Mouse (Mus musculus) layer of hippocampus, adult 9-11 months (tissue): ENCODE measurements around the gene Afdn.

Experiments used
- DNase-seq: peaks from one replicate; pipeline ENCODE4 v3.0.0; 2022

Gene Afdn

GRCm38 (mm10) chr17:13759853-13760627 lies at the start of gene Afdn:
Afdn (plus strand) TSS chr17:13760539.
- peak; percentile 83 for DNase-seq

DNA sequence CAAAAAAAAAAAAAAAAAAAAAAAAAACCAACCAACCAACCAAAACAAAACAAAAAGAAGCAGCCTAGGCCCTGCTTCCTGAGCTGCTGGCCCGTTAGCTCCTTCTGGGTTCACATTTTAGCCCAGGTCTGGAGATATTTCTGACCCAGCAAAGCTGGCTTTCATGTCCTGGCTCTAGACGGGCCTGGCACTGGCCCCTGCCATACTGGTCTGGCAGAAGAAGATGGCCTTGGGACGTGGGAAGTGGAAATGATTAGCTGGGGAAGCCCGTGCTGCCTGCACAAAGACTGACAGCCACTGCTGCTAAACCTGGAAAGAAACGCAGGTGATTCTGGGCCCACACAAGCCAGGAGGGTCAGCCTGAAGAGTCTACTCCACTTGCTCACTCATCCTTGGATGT lies 49.2 kb upstream of the Afdn start:
- DNase-seq: no peak

- DNase-seq: no peak
These were observed 48.2 kb upstream of the Afdn start for GRCm38 (mm10) chr17:13712116-13712515.

- no peak for DNase-seq
These were observed 47.8 kb upstream of the Afdn start for GRCm38 (mm10) chr17:13712518-13712917.

- DNase-seq: no peak
These were observed 46.2 kb upstream of the Afdn start for GRCm38 (mm10) chr17:13714128-13714527.

GRCm38 (mm10) chr17:13714654-13715053 lies 45.7 kb upstream of the Afdn start:
- DNase-seq: no peak

DNA sequence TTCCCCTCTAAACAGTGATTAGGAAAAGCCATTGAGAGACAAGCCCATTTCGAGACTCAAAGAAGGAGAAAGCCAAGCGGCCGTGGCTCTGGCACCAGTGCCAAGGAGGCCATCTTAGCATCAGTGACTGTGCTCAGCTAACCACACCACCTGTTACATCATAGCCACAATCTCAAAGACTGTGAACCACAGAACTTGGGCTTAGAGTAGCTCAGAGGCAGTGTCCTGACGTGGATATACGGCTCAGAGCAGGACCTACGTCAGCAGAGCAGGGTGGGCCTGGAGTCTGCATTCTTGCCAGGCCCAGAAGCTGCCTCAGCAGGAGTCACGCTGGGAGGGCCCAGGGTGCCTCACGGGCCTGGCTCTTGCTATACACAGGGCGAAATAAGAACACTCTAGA lies 44.8 kb upstream of the Afdn start:
- DNase-seq: no peak

GRCm38 (mm10) chr17:13716336-13716735 lies 44.0 kb upstream of the Afdn start:
- no peak for DNase-seq

- no peak for DNase-seq
These were observed 42.9 kb upstream of the Afdn start for GRCm38 (mm10) chr17:13717428-13717827.

GRCm38 (mm10) chr17:13720187-13720586 lies 40.2 kb upstream of the Afdn start:
- no peak for DNase-seq

- no peak for DNase-seq
These were observed 39.0 kb upstream of the Afdn start for GRCm38 (mm10) chr17:13721372-13721771.

DNA sequence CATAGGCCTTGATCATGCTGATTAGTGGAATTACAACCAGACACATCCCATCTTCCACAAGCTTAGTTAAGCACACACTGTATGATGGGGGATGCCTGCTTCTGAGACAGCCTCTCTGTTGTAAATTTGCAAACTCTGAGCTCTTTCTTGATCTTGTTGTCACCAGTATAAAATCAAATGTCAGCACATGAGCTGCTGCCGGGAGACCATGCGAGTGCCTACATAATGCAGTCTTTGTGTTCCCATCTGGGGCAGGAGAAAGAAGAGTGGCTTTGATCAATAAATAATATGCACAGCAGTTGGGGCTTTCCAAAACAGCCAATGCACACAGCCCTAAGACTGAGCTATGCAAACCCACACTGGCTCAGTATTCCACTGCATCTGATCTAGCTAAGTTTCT lies 37.9 kb upstream of the Afdn start:
- DNase-seq: peak; percentile 48

DNA sequence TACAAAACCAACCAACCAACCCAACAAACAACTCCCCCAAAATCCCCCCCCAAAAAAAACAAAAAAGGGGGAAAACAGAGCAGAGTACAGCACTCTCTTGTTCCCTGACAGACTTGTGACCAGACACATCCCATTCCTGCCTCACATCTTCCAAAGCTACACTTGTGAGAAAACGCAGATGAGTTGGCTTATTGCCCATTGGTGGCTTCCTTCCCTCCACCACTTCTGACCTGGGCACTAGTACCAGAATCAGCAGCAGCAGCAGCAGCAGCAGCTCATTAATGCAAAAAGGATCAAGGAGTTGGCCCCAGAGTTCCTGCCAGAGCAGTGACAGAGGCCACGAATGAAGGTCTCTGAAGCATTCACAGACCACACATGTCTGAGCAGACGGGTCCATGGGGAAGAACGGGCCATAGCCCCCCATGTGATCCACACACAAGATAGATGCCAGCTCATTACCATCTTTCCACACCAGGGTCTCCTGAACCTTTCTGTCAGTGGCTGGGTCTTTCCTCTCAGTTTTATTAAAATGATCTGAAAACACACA lies 35.3 kb upstream of the Afdn start:
- no peak for DNase-seq

GRCm38 (mm10) chr17:13726832-13727355 lies 33.4 kb upstream of the Afdn start:
- DNase-seq: no peak

GRCm38 (mm10) chr17:13730980-13731726 lies 29.2 kb upstream of the Afdn start:
- DNase-seq: no peak

DNA sequence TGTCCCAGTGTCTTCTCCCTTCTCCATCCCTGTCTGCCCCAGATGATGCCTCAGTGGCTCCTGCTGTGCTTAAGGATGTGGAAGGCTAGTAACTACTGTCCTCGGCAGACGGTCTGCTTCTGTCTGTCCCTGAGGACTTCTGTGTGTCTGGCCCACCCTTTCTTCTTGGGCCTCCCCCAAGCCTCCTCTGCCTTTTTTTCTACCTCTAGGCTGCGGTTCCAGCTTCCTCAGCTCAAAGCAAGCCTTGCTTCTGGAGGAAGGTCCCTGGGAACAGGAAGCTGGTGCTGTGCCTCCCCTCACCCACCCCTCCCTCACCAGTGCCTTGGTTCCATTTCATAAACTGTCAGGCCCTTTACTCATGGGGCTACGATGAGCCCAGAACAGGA lies 28.6 kb upstream of the Afdn start:
- no peak for DNase-seq

DNA sequence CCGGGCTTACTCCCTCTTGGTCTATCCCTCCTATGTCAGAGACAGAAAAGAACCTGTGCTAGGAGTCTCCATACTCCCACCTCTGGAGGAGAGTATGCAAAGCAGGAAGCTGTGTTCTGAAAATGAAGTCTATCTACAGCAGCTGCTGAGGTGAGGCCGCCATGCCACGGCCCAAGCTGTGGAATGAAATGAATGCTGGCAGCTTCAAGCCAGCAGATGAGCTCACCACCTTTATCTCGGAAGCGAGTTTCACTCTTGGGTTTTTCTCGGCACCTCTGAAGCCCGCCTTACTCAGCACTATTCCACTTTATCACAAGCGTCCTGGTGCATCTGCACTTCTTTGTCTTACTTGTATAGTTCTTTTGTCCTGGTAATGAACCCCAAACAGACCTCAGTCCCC lies 27.7 kb upstream of the Afdn start:
- no peak for DNase-seq

GRCm38 (mm10) chr17:13733971-13734370 lies 26.4 kb upstream of the Afdn start:
- no peak for DNase-seq

- DNase-seq: no peak
These were observed 25.3 kb upstream of the Afdn start for GRCm38 (mm10) chr17:13735057-13735456.

- DNase-seq: no peak
These were observed 24.5 kb upstream of the Afdn start for GRCm38 (mm10) chr17:13735803-13736282.

DNA sequence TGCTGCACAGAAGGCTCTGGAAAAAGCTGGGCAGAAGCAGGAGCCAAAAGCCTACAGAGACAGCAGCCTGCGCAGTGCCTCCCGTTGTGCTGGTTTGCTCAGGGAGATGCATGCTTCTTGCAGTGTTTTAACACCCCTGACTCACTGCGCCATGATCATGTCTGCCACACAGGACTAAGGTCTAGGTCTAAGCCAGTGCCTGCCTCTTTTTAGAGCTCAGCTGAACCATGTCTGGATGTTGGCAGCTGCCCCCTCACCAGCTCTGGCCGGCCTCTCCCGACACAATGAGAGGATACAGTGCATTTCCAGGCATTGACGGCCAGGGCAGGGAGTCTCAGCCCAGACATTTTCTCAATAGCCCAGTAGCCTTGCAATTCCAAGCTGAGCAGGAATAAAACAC lies 23.0 kb upstream of the Afdn start:
- no peak for DNase-seq

- no peak for DNase-seq
These were observed 22.1 kb upstream of the Afdn start for GRCm38 (mm10) chr17:13738121-13738776.

DNA sequence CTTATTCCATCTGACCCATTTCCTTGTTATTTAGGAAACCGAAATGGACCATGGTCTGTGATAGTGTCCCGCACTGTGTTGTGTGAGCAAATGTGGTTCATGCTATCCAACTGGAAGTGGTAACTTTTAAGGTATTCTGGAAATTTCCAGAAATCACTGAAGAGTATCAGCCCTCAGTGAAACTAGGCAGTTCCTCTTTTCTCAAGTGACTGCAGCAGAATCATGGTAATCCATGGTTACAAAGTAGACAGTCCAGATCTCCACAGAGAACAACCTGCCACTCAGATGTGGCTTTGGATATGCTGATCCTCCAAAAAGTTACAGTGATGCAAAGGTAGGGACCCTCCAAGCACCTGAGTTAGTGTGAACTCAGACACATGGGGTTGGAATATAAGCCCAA lies 21.4 kb upstream of the Afdn start:
- no peak for DNase-seq
